Mouse (Mus musculus) right cerebral cortex, postnatal 14 days (tissue): ENCODE data around the gene Gm20388.

Experiments
- DNase-seq: peaks from one replicate; pipeline ENCODE4 v3.0.0; 2022

Gene Gm20388

GRCm38 (mm10) chr8:121861276-121861675 lies 1950.6 kb downstream of the Gm20388 start:
- peak; percentile 7 for DNase-seq

- DNase-seq, result no peak
Measured at GRCm38 (mm10) chr8:121861806-121862548, 1951.3 kb downstream of the Gm20388 start.

GRCm38 (mm10) chr8:121865356-121865755 lies 1954.7 kb downstream of the Gm20388 start:
- DNase-seq, result no peak

GRCm38 (mm10) chr8:121868196-121868595 lies 1957.6 kb downstream of the Gm20388 start:
- DNase-seq, result no peak

- DNase-seq, result no peak
Measured at GRCm38 (mm10) chr8:121868896-121869295, 1958.3 kb downstream of the Gm20388 start.

- no peak for DNase-seq
Measured at GRCm38 (mm10) chr8:121870190-121870589, 1959.5 kb downstream of the Gm20388 start.

- DNase-seq, result no peak
Measured at GRCm38 (mm10) chr8:121871833-121872440, 1961.3 kb downstream of the Gm20388 start.

GRCm38 (mm10) chr8:121874031-121874430 lies 1963.4 kb downstream of the Gm20388 start:
- DNase-seq, result no peak

GRCm38 (mm10) chr8:121875045-121875444 lies 1964.4 kb downstream of the Gm20388 start:
- DNase-seq, result no peak

GRCm38 (mm10) chr8:121875517-121875916 lies 1964.9 kb downstream of the Gm20388 start:
- no peak for DNase-seq

- no peak for DNase-seq
Measured at GRCm38 (mm10) chr8:121877212-121877611, 1966.6 kb downstream of the Gm20388 start.

GRCm38 (mm10) chr8:121877828-121878480 lies 1967.3 kb downstream of the Gm20388 start:
- no peak for DNase-seq

GRCm38 (mm10) chr8:121879712-121880111 lies 1969.1 kb downstream of the Gm20388 start:
- DNase-seq, result no peak

- no peak for DNase-seq
Measured at GRCm38 (mm10) chr8:121880818-121881217, 1970.2 kb downstream of the Gm20388 start.

- no peak for DNase-seq
Measured at GRCm38 (mm10) chr8:121881921-121882320, 1971.3 kb downstream of the Gm20388 start.

GRCm38 (mm10) chr8:121884181-121884580 lies 1973.5 kb downstream of the Gm20388 start:
- no peak for DNase-seq

- DNase-seq, result no peak
Measured at GRCm38 (mm10) chr8:121885001-121885400, 1974.4 kb downstream of the Gm20388 start.

- no peak for DNase-seq
Measured at GRCm38 (mm10) chr8:121885433-121885832, 1974.8 kb downstream of the Gm20388 start.

- no peak for DNase-seq
Measured at GRCm38 (mm10) chr8:121887547-121887946, 1976.9 kb downstream of the Gm20388 start.

GRCm38 (mm10) chr8:121889317-121889716 lies 1978.7 kb downstream of the Gm20388 start:
- DNase-seq, result no peak

- DNase-seq, result no peak
Measured at GRCm38 (mm10) chr8:121889810-121890785, 1979.5 kb downstream of the Gm20388 start.

GRCm38 (mm10) chr8:121892875-121893274 lies 1982.2 kb downstream of the Gm20388 start:
- no peak for DNase-seq

GRCm38 (mm10) chr8:121895910-121896309 lies 1985.3 kb downstream of the Gm20388 start:
- no peak for DNase-seq
